15 mouse cellular contexts compared by ENCODE assay signal in the genomic region with DNA sequence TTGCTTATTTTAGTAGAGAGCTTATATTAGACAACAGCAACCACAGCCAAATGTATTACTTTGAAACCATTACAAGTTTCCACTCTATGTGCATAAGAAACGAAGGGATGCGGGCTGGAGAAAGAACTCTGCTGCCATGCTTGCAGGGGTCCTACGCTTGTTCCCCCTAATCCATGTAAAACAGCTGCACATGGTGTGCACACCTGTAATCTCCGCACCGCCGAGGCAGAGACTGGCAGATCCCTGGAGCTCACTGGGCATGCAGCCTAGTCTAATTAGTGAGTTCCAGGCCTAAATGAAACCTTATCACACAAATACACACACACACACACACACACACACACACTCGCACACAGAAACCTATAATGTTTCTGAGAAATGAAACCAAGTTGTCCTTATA.
"Had no signal": no experiment of that assay in that cellular context is flagged by ENCODE, and none has a peak within 500 bp of the region (broad histone marks: within the 10 kb centered on the region; RNA-seq: fewer than 3 reads in every experiment).

No protein-coding gene starts in this region.

- H3K4me3 ChIP-seq: kidney, embryonic 15.5 days; midbrain, embryonic 12.5 days; neural tube, embryonic 12.5 days had no signal

- H3K9me3 ChIP-seq: kidney, embryonic 15.5 days; midbrain, embryonic 12.5 days; neural tube, embryonic 12.5 days had no signal

- ATAC-seq: liver, postnatal 0 days; lung, postnatal 0 days had no signal

- H3K9ac ChIP-seq: kidney, embryonic 15.5 days; liver, embryonic 14.5 days; liver, postnatal 0 days; lung, embryonic 14.5 days; midbrain, embryonic 12.5 days; neural tube, embryonic 12.5 days had no signal

- H3K4me2 ChIP-seq: kidney, embryonic 15.5 days; liver, embryonic 11.5 days; lung, embryonic 14.5 days; midbrain, embryonic 12.5 days; neural tube, embryonic 12.5 days had no signal

- DNase-seq: kidney, adult 11 months; kidney, adult 8-10 months; kidney, postnatal 14 days; kidney, postnatal 4 days; liver, postnatal 0 days; lung, embryonic 14.5 days; thymus, adult 18-20 months; thymus, postnatal 36 days had no signal

- H3K27me3 ChIP-seq: kidney, embryonic 15.5 days; midbrain, embryonic 12.5 days; neural tube, embryonic 12.5 days had no signal

- H3K36me3 ChIP-seq: kidney, embryonic 15.5 days; midbrain, embryonic 12.5 days; neural tube, embryonic 12.5 days had no signal

- H3K27ac ChIP-seq: kidney, embryonic 15.5 days; liver, embryonic 14.5 days; macrophage; midbrain, embryonic 12.5 days; neural tube, embryonic 12.5 days had no signal

- H3K4me1 ChIP-seq: kidney, embryonic 15.5 days; midbrain, embryonic 12.5 days; neural tube, embryonic 12.5 days had no signal
